Mouse (Mus musculus) hindbrain, embryonic 16.5 days (tissue): ENCODE results near the gene P2rx7. TPM values are rescaled to one million over a fixed set of nuclear protein-coding genes. Genes with fewer than 3 reads are reported as not detected.
"Not testable (repeated sequence)": the region's sequence is repeated elsewhere in the genome, so short reads cannot be mapped to it uniquely, and the experiment has no call there.

Source experiments
- ATAC-seq: fragments of 200-750 bp; cut with Nextera tagmentation; 2 replicates; pipeline ENCODE4 v1.8.0; 2017; ENCODE audit warnings: moderate TSS enrichment, moderate library complexity
- H3K27ac ChIP-seq: fragments of 300-500 bp; sonication (generic); 2 replicates; pipeline ENCODE4 v1.5.1; 2014; ENCODE audit warnings: low read depth, mild to moderate bottlenecking, control low read depth, low read length, moderate library complexity
- H3K27me3 ChIP-seq: fragments of 300-500 bp; sonication (generic); replicated peaks from 2 replicates; pipeline ENCODE4 v1.6.1; 2014; ENCODE audit warnings: low read length; ENCODE audit not compliant: control insufficient read depth, insufficient read depth
- H3K36me3 ChIP-seq: fragments of 300-500 bp; sonication (generic); 2 replicates; pipeline ENCODE4 v1.6.1; 2014; ENCODE audit warnings: mild to moderate bottlenecking, low read length, moderate library complexity, mixed read lengths; ENCODE audit not compliant: control insufficient read depth, insufficient read depth
- H3K4me1 ChIP-seq: fragments of 300-500 bp; sonication (generic); 2 replicates; pipeline ENCODE4 v1.6.1; 2014; ENCODE audit warnings: low read depth, low read length; ENCODE audit not compliant: control insufficient read depth, insufficient read depth
- H3K4me2 ChIP-seq: fragments of 300-500 bp; sonication (generic); 2 replicates; pipeline ENCODE4 v1.6.1; 2014; ENCODE audit warnings: mild to moderate bottlenecking, low read length, control low read depth, moderate library complexity
- H3K4me3 ChIP-seq: fragments of 300-500 bp; sonication (generic); 2 replicates; pipeline ENCODE4 v1.5.1; 2014; ENCODE audit warnings: mild to moderate bottlenecking, low read length, control low read depth, moderate library complexity
- H3K9ac ChIP-seq: fragments of 300-500 bp; sonication (generic); 2 replicates; pipeline ENCODE4 v1.6.1; 2014; ENCODE audit warnings: low read depth, mild to moderate bottlenecking, control low read depth, low read length, moderate library complexity
- H3K9me3 ChIP-seq: fragments of 300-500 bp; sonication (generic); 2 replicates; pipeline ENCODE4 v1.6.1; 2014; ENCODE audit warnings: mild to moderate bottlenecking, low read length, moderate library complexity; ENCODE audit not compliant: control insufficient read depth
- WGBS: fragments of 180-500 bp; shearing (Covaris S2); extraction: QIAGEN DNeasy Blood & Tissue Kit; methylation state at CpG from one replicate; pipeline ENCODE4 v1.1.7; 2014; 5-methylcytosine and 5-hydroxymethylcytosine counted together
- polyA plus RNA-seq: library from polyadenylated mRNA; unstranded; fragments of >200 nt; fragmentation: Nextera tagmentation; extraction: Ambion mirVana; gene quantifications from 2 replicates; pipeline ENCODE4 v1.2.1, GENCODE M21; 2015

Gene P2rx7
- polyA plus RNA-seq, 1 experiment from 2014 or later, result 6.1 TPM

- H3K4me2 ChIP-seq, result no peak overlapping the region
- no peaks in the 10 kb centered on the region for H3K27me3 ChIP-seq
- H3K4me1 ChIP-seq, result no peaks in the 10 kb centered on the region
- WGBS, result 97% methylated on average over 4 of the region's 4 CpGs
- ATAC-seq, result no peak
- no peaks in the 10 kb centered on the region for H3K36me3 ChIP-seq
- H3K9ac ChIP-seq, result no peak overlapping the region
- H3K9me3 ChIP-seq, result no peaks in the 10 kb centered on the region
- H3K4me3 ChIP-seq, result no peak overlapping the region
- H3K27ac ChIP-seq, result no peak overlapping the region
Measured at GRCm38 (mm10) chr5:122639517-122639916, 4.2 kb upstream of the P2rx7 start.

GRCm38 (mm10) chr5:122639986-122640385 is 3.7 kb upstream of the P2rx7 start:
- Histone ChIP-seq H3K4me3 (no peak overlapping the region), H3K27me3 (no peaks in the 10 kb centered on the region), H3K9me3 (no peaks in the 10 kb centered on the region), H3K27ac (no peak overlapping the region), H3K4me2 (no peak overlapping the region), H3K9ac (no peak overlapping the region), H3K36me3 (no peaks in the 10 kb centered on the region), H3K4me1 (no peaks in the 10 kb centered on the region)
- 83% methylated on average over 5 of the region's 5 CpGs for WGBS
- no peak for ATAC-seq

- Histone ChIP-seq H3K36me3 (no peaks in the 10 kb centered on the region), H3K27me3 (no peaks in the 10 kb centered on the region), H3K4me1 (no peaks in the 10 kb centered on the region), H3K4me2 (peak overlapping the region; percentile 34), H3K4me3 (peak overlapping the region; percentile 24), H3K9ac (peak overlapping the region; percentile 47), H3K9me3 (no peaks in the 10 kb centered on the region), H3K27ac (peak overlapping the region; percentile 59)
- no peak for ATAC-seq
- 59% methylated on average over 15 of the region's 15 CpGs for WGBS
Measured at GRCm38 (mm10) chr5:122644111-122644607, 448 bp downstream of the P2rx7 start.

GRCm38 (mm10) chr5:122645290-122645689 is 1.6 kb downstream of the P2rx7 start:
- Histone ChIP-seq H3K27me3 (no peaks in the 10 kb centered on the region), H3K9ac (no peak overlapping the region), H3K4me3 (no peak overlapping the region), H3K4me2 (peak overlapping the region; percentile 25), H3K4me1 (no peaks in the 10 kb centered on the region), H3K27ac (no peak overlapping the region), H3K9me3 (no peaks in the 10 kb centered on the region), H3K36me3 (no peaks in the 10 kb centered on the region)
- 84% methylated on average over 6 of the region's 6 CpGs for WGBS
- ATAC-seq, result no peak

- WGBS, result 87% methylated on average over 11 of the region's 11 CpGs
Measured at GRCm38 (mm10) chr5:122646050-122646449, 2.3 kb downstream of the P2rx7 start.

GRCm38 (mm10) chr5:122647256-122647924 is 3.7 kb downstream of the P2rx7 start:
- Histone ChIP-seq H3K4me2 (no peak overlapping the region), H3K9ac (no peak overlapping the region), H3K36me3 (no peaks in the 10 kb centered on the region), H3K4me1 (no peaks in the 10 kb centered on the region), H3K9me3 (no peaks in the 10 kb centered on the region), H3K4me3 (no peak overlapping the region), H3K27ac (0 out of 2 replicates have a peak overlapping the region, but pooled peaks have one; percentile 17), H3K27me3 (no peaks in the 10 kb centered on the region)
- 63% methylated on average over 9 of the region's 9 CpGs for WGBS
- no peak; the same call in 1 of the 2 replicates for ATAC-seq

More at GRCm38 (mm10) chr5:122646050-122646449, 2.3 kb downstream of the P2rx7 start:
- no peaks in the 10 kb centered on the region for H3K4me1 ChIP-seq
- H3K27ac ChIP-seq, result no peak overlapping the region
- no peak for ATAC-seq
- H3K4me2 ChIP-seq, result no peak overlapping the region
- no peak overlapping the region for H3K9ac ChIP-seq
- no peaks in the 10 kb centered on the region for H3K27me3 ChIP-seq
- no peak overlapping the region for H3K4me3 ChIP-seq
- H3K9me3 ChIP-seq, result no peaks in the 10 kb centered on the region
- no peaks in the 10 kb centered on the region for H3K36me3 ChIP-seq

- H3K9ac ChIP-seq, H3K4me3 ChIP-seq, H3K4me2 ChIP-seq, H3K9me3 ChIP-seq, H3K4me1 ChIP-seq, H3K36me3 ChIP-seq, ATAC-seq, H3K27me3 ChIP-seq, H3K27ac ChIP-seq: not testable (repeated sequence)
- WGBS, result 97% methylated on average over 13 of the region's 14 CpGs
Measured at GRCm38 (mm10) chr5:122647952-122648374, 4.3 kb downstream of the P2rx7 start.

- Histone ChIP-seq H3K4me1 (peaks cover 14% of the 10 kb centered on the region), H3K27ac (no peak overlapping the region), H3K27me3 (no peaks in the 10 kb centered on the region), H3K4me3 (no peak overlapping the region), H3K9me3 (no peaks in the 10 kb centered on the region), H3K4me2 (no peak overlapping the region), H3K9ac (no peak overlapping the region), H3K36me3 (no peaks in the 10 kb centered on the region)
- WGBS, result 75% methylated on average over 8 of the region's 8 CpGs
- no peak for ATAC-seq
Measured at GRCm38 (mm10) chr5:122649264-122649663, 5.6 kb downstream of the P2rx7 start.

GRCm38 (mm10) chr5:122650100-122650499 is 6.4 kb downstream of the P2rx7 start:
- Histone ChIP-seq H3K4me1 (peaks cover 17% of the 10 kb centered on the region), H3K27ac (no peak overlapping the region), H3K4me3 (no peak overlapping the region), H3K9ac (no peak overlapping the region), H3K27me3 (no peaks in the 10 kb centered on the region), H3K36me3 (no peaks in the 10 kb centered on the region), H3K4me2 (no peak overlapping the region), H3K9me3 (no peaks in the 10 kb centered on the region)
- WGBS, result 94% methylated on average over 8 of the region's 8 CpGs
- ATAC-seq, result no peak
